Mouse (Mus musculus) MEL (cell line): ENCODE results near the gene Tenm3. TPM values are rescaled to one million over a fixed set of nuclear protein-coding genes. Genes with fewer than 3 reads are reported as not detected.

Experiments
- DNase-seq: peaks from one replicate; pipeline ENCODE4 v3.0.0; 2011; ENCODE audit warnings: low read depth, low spot score
- H3K27ac ChIP-seq: 2 replicates; pipeline ENCODE4 v1.5.1; 2012; ENCODE audit warnings: low read depth, mild to moderate bottlenecking, control low read depth, low read length, moderate library complexity; ENCODE audit not compliant: control insufficient read depth
- H3K27me3 ChIP-seq, 2 experiments: fragments of 150-350 bp in 1 of 2; sonication (generic) in 1 of 2; 2 replicates each; pipeline ENCODE4 v1.6.1; 2012; ENCODE audit warnings: low read length in 2 of 2, mild to moderate bottlenecking in 2 of 2, improper control_type of control experiment in 1 of 2, moderate library complexity in 1 of 2; ENCODE audit not compliant: insufficient read depth in 2 of 2, control insufficient read depth in 1 of 2
- H3K36me3 ChIP-seq, 2 experiments: 2 replicates each; pipeline ENCODE4 v1.6.1; 2012 to 2014; ENCODE audit warnings: low read length in 2 of 2, improper control_type of control experiment in 1 of 2, inconsistent platforms in 1 of 2, mild to moderate bottlenecking in 1 of 2; ENCODE audit not compliant: insufficient read depth in 2 of 2, control insufficient read depth in 1 of 2
- H3K4me1 ChIP-seq, 2 experiments: fragments of 150-350 bp in 1 of 2; sonication (generic) in 1 of 2; 2 replicates each; pipeline ENCODE4 v1.6.1; 2012; ENCODE audit warnings: low read length in 2 of 2, improper control_type of control experiment in 1 of 2, mild to moderate bottlenecking in 1 of 2; ENCODE audit not compliant: insufficient read depth in 2 of 2, control insufficient read depth in 1 of 2
- H3K4me3 ChIP-seq, 2 experiments: fragments of 150-350 bp in 1 of 2; sonication (generic) in 1 of 2; 2 replicates each; pipeline ENCODE4 v1.5.1; 2012; ENCODE audit warnings: low read depth in 2 of 2, low read length in 2 of 2, mild to moderate bottlenecking in 2 of 2, moderate library complexity in 2 of 2, control low read depth in 1 of 2, improper control_type of control experiment in 1 of 2; ENCODE audit not compliant: control insufficient read depth in 1 of 2, insufficient read depth in 1 of 2
- H3K79me2 ChIP-seq: 2 replicates; pipeline ENCODE4 v1.6.1; 2012; ENCODE audit warnings: mild to moderate bottlenecking, low read length, moderate library complexity; ENCODE audit not compliant: control insufficient read depth, poor library complexity, insufficient read depth
- H3K9ac ChIP-seq: 2 replicates; pipeline ENCODE4 v1.6.1; 2012; ENCODE audit warnings: low read depth, mild to moderate bottlenecking, control low read depth, low read length, moderate library complexity; ENCODE audit not compliant: control insufficient read depth, poor library complexity, severe bottlenecking
- H3K9me3 ChIP-seq: fragments of 150-350 bp; sonication (generic); replicated peaks from 2 replicates; pipeline ENCODE4 v1.6.1; 2012; ENCODE audit warnings: mild to moderate bottlenecking, low read length, improper control_type of control experiment, moderate library complexity; ENCODE audit not compliant: insufficient read depth
- CHD1 ChIP-seq: IDR thresholded peaks from 2 replicates; pipeline ENCODE4 v1.6.1; 2012; ENCODE audit warnings: low read depth, mild to moderate bottlenecking, inconsistent platforms, low read length, improper control_type of control experiment
- CHD2 ChIP-seq: IDR thresholded peaks from 2 replicates; pipeline ENCODE4 v1.6.1; 2011; ENCODE audit warnings: low read length, improper control_type of control experiment
- CTCF ChIP-seq, 3 experiments: IDR thresholded peaks in 2 of 3; conservative IDR thresholded peaks in 1 of 3; 2 replicates each; pipeline ENCODE4 v1.5.1; 2011 to 2012; ENCODE audit warnings: low read length in 3 of 3, low read depth in 2 of 3, mild to moderate bottlenecking in 2 of 3, improper control_type of control experiment in 1 of 3, inconsistent platforms in 1 of 3, mixed read lengths in 1 of 3, moderate library complexity in 1 of 3; ENCODE audit not compliant: control insufficient read depth in 1 of 3, insufficient read depth in 1 of 3, poor library complexity in 1 of 3, severe bottlenecking in 1 of 3
- E2F4 ChIP-seq: IDR thresholded peaks from 2 replicates; pipeline ENCODE4 v1.6.1; 2011; ENCODE audit warnings: low read depth, low read length, improper control_type of control experiment, borderline replicate concordance
- ELF1 ChIP-seq: IDR thresholded peaks from 2 replicates; pipeline ENCODE4 v1.6.1; 2014; ENCODE audit warnings: low read depth, mild to moderate bottlenecking, inconsistent platforms, low read length, improper control_type of control experiment, moderate library complexity
- GABPA ChIP-seq: IDR thresholded peaks from 2 replicates; pipeline ENCODE4 v1.6.1; 2012; ENCODE audit warnings: low read depth, mild to moderate bottlenecking, inconsistent platforms, low read length, improper control_type of control experiment, moderate library complexity
- MAFK ChIP-seq: IDR thresholded peaks from 2 replicates; pipeline ENCODE4 v1.6.1; 2011; ENCODE audit warnings: low read depth, mild to moderate bottlenecking, low read length, improper control_type of control experiment, borderline replicate concordance
- MAX ChIP-seq: IDR thresholded peaks from 2 replicates; pipeline ENCODE4 v1.6.1; 2011; ENCODE audit warnings: low read length, improper control_type of control experiment
- MEF2A ChIP-seq: IDR thresholded peaks from 2 replicates; pipeline ENCODE4 v1.6.1; 2014; ENCODE audit warnings: low read depth, mild to moderate bottlenecking, inconsistent platforms, low read length, improper control_type of control experiment; ENCODE audit not compliant: poor library complexity, insufficient replicate concordance, severe bottlenecking; ENCODE audit errors: extremely low read depth
- NRF1 ChIP-seq: IDR thresholded peaks from 2 replicates; pipeline ENCODE4 v1.6.1; 2014; ENCODE audit warnings: low read depth, mild to moderate bottlenecking, inconsistent platforms, low read length, improper control_type of control experiment, moderate library complexity; ENCODE audit not compliant: poor library complexity, insufficient read depth, severe bottlenecking
- POLR2AphosphoS2 ChIP-seq: IDR thresholded peaks from 2 replicates; pipeline ENCODE4 v1.6.1; 2011; ENCODE audit warnings: low read length, improper control_type of control experiment
- POLR2AphosphoS5 ChIP-seq: IDR thresholded peaks from 2 replicates; pipeline ENCODE4 v1.6.1; 2012; ENCODE audit warnings: low read depth, borderline replicate concordance, mild to moderate bottlenecking, inconsistent platforms, low read length, moderate library complexity, mixed read lengths
- RCOR1 ChIP-seq: IDR thresholded peaks from 2 replicates; pipeline ENCODE4 v1.6.1; 2012; ENCODE audit warnings: low read depth, mild to moderate bottlenecking, inconsistent platforms, low read length, improper control_type of control experiment
- SIN3A ChIP-seq: IDR thresholded peaks from 2 replicates; pipeline ENCODE4 v1.6.1; 2012; ENCODE audit warnings: low read length, improper control_type of control experiment, inconsistent platforms
- SMC3 ChIP-seq: IDR thresholded peaks from 2 replicates; pipeline ENCODE4 v1.6.1; 2011; ENCODE audit warnings: low read depth, low read length, improper control_type of control experiment
- TBP ChIP-seq: IDR thresholded peaks from 2 replicates; pipeline ENCODE4 v1.8.0; 2011; ENCODE audit warnings: low read depth, low read length, improper control_type of control experiment
- TCF12 ChIP-seq: IDR thresholded peaks from 2 replicates; pipeline ENCODE4 v1.6.1; 2014; ENCODE audit warnings: low read depth, mild to moderate bottlenecking, inconsistent platforms, low read length, improper control_type of control experiment, moderate library complexity
- USF1 ChIP-seq: IDR thresholded peaks from 2 replicates; pipeline ENCODE4 v1.6.1; 2014; ENCODE audit warnings: low read depth, mild to moderate bottlenecking, inconsistent platforms, low read length, improper control_type of control experiment, moderate library complexity
- ZC3H11A ChIP-seq: IDR thresholded peaks from 2 replicates; pipeline ENCODE4 v1.6.1; 2012; ENCODE audit warnings: low read depth, mild to moderate bottlenecking, inconsistent platforms, low read length, improper control_type of control experiment
- ZKSCAN1 ChIP-seq: IDR thresholded peaks from 2 replicates; pipeline ENCODE4 v1.6.1; 2012; ENCODE audit warnings: low read depth, mild to moderate bottlenecking, inconsistent platforms, low read length, improper control_type of control experiment, moderate library complexity
- ZNF384 ChIP-seq: IDR thresholded peaks from 2 replicates; pipeline ENCODE4 v1.6.1; 2012; ENCODE audit warnings: low read depth, mild to moderate bottlenecking, inconsistent platforms, low read length, improper control_type of control experiment
- polyA plus RNA-seq, 2 experiments: library from polyadenylated mRNA; stranded (reverse) in 1 of 2; unstranded in 1 of 2; fragments of >175 nt in 1 of 2; fragments of >200 nt in 1 of 2; gene quantifications; 2 replicates each; pipeline versions ENCODE4 v1.2.1 to v1.2.4; 2012; ENCODE audit warnings: low replicate concordance in 2 of 2, low read depth in 1 of 2; ENCODE audit not compliant: insufficient read length in 2 of 2, insufficient read depth in 1 of 2, missing spikeins in 1 of 2
- total RNA-seq: library from RNA; depleted of rRNA; stranded (reverse); fragments of 300-350 nt; gene quantifications from 2 replicates; pipeline ENCODE4 v1.2.3, GENCODE M21; 2012

Gene Tenm3
- total and polyA plus RNA-seq, 3 experiments = not detected

DNA sequence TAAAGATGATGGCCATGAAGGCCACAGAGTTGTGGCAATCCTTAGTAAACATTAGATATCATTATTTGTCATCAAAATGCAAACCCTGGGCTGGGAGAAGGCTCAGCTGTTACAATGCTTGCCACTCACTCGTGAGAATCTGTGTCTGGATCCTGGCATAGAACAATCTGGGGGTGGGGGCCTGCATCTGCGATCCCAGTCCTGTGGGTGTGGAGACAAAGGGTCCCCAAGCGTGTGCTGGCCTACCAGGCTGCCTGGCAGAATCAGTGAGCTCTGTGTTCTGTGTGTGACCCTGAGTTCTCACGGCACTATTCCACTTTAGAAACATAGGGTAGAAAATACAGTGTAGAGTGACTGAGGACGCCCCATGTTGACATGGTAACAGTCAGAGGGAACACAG is 468.6 kb downstream of the Tenm3 start:
- H3K4me1 ChIP-seq = no peaks in the 10 kb centered on the region
- no peaks in the 10 kb centered on the region for H3K36me3 ChIP-seq
- H3K79me2 ChIP-seq = no peaks in the 10 kb centered on the region
- no peaks in the 10 kb centered on the region for H3K27me3 ChIP-seq
- H3K4me3 ChIP-seq = no peak overlapping the region
- no peak overlapping the region for H3K27ac ChIP-seq
- no peak overlapping the region for H3K9ac ChIP-seq
- no peak for DNase-seq
- no peak for TF ChIP-seq POLR2AphosphoS2
- no peak for TF ChIP-seq SMC3
- TF ChIP-seq, all 39 proteins: peak for 0
- H3K9me3 ChIP-seq = no peaks in the 10 kb centered on the region

GRCm38 (mm10) chr8:48373404-48373803 is 470.3 kb downstream of the Tenm3 start:
- H3K79me2 ChIP-seq = no peaks in the 10 kb centered on the region
- no peaks in the 10 kb centered on the region for H3K27me3 ChIP-seq
- TF ChIP-seq USF1 = no peak
- no peak for TF ChIP-seq CHD2
- TF ChIP-seq ZNF384 = no peak
- TF ChIP-seq TCF12 = no peak
- no peak for TF ChIP-seq ZKSCAN1
- TF ChIP-seq ELF1 = no peak
- no peak for TF ChIP-seq GABPA
- TF ChIP-seq E2F4 = no peak
- TF ChIP-seq MEF2A = no peak
- no peak for TF ChIP-seq RCOR1
- TF ChIP-seq ZC3H11A = no peak
- no peak for TF ChIP-seq MAFK
- no peak for TF ChIP-seq TBP
- TF ChIP-seq MAX = no peak
- TF ChIP-seq CTCF (IDR thresholded peaks at IDR 0.05 in 2 of 3, conservative IDR thresholded peaks at IDR 0.05 in 1 of 3; ENCODE audit: control insufficient read depth in 1 of 3, insufficient read depth in 1 of 3, low read depth in 2 of 3, low read length in 3 of 3, poor library complexity in 1 of 3, severe bottlenecking in 1 of 3) = no peak
- TF ChIP-seq CHD1 = no peak
- TF ChIP-seq POLR2AphosphoS5 = no peak
- no peak for TF ChIP-seq SIN3A
- no peak for TF ChIP-seq NRF1
- no peaks in the 10 kb centered on the region for H3K4me1 ChIP-seq
- H3K9me3 ChIP-seq = no peaks in the 10 kb centered on the region
- H3K36me3 ChIP-seq = no peaks in the 10 kb centered on the region
- H3K27ac ChIP-seq = no peak overlapping the region
- H3K4me3 ChIP-seq = no peak overlapping the region
- DNase-seq = no peak
- H3K9ac ChIP-seq = no peak overlapping the region
